Mouse (Mus musculus) lung, embryonic 14.5 days (tissue): Measurements from ENCODE around the gene Gpx2. TPM values are rescaled to one million over a fixed set of nuclear protein-coding genes. Genes with fewer than 3 reads are reported as not detected.
A peak's percentile ranks its signal among the peaks of the same experiment; 100 is the strongest.

Experiments
- ATAC-seq: fragments of 200-750 bp; cut with Nextera tagmentation; 2 replicates; pipeline ENCODE4 v1.8.0; 2017; ENCODE audit warnings: mild to moderate bottlenecking, moderate TSS enrichment, moderate library complexity; ENCODE audit not compliant: insufficient read depth
- DNase-seq: peaks from one replicate; pipeline ENCODE4 v3.0.0-alpha.2; 2015
- H3K27ac ChIP-seq: fragments of 300-500 bp; sonication (generic); 2 replicates; pipeline ENCODE4 v1.5.1; 2014; ENCODE audit warnings: low read depth, mild to moderate bottlenecking, moderate library complexity
- H3K27me3 ChIP-seq: fragments of 300-500 bp; sonication (generic); 2 replicates; pipeline ENCODE4 v1.6.1; 2014; ENCODE audit warnings: low read length, control low read depth; ENCODE audit not compliant: insufficient read depth
- H3K36me3 ChIP-seq: fragments of 300-500 bp; sonication (generic); 2 replicates; pipeline ENCODE4 v1.6.1; 2014; ENCODE audit warnings: control low read depth; ENCODE audit not compliant: insufficient read depth
- H3K4me1 ChIP-seq: fragments of 300-500 bp; sonication (generic); 2 replicates; pipeline ENCODE4 v1.6.1; 2014; ENCODE audit warnings: antibody characterized with exemption, control low read depth; ENCODE audit not compliant: insufficient read depth
- H3K4me2 ChIP-seq: fragments of 300-500 bp; sonication (generic); 2 replicates; pipeline ENCODE4 v1.6.1; 2014; ENCODE audit warnings: mild to moderate bottlenecking
- H3K4me3 ChIP-seq: fragments of 300-500 bp; sonication (generic); 2 replicates; pipeline ENCODE4 v1.5.1; 2014; ENCODE audit warnings: low read depth, low read length
- H3K9ac ChIP-seq: fragments of 300-500 bp; sonication (generic); 2 replicates; pipeline ENCODE4 v1.6.1; 2014
- H3K9me3 ChIP-seq: fragments of 300-500 bp; sonication (generic); 2 replicates; pipeline ENCODE4 v1.6.1; 2016; ENCODE audit warnings: low read depth, low read length, control low read depth
- CTCF ChIP-seq: IDR thresholded peaks from 2 replicates; pipeline ENCODE4 v1.5.1; 2016; ENCODE audit warnings: antibody characterized with exemption, low read depth
- WGBS: fragments of 180-500 bp; shearing (Covaris S2); extraction: QIAGEN DNeasy Blood & Tissue Kit; methylation state at CpG from one replicate; pipeline ENCODE4 v1.1.7; 2014; 5-methylcytosine and 5-hydroxymethylcytosine counted together
- polyA plus RNA-seq: library from polyadenylated mRNA; unstranded; fragments of >200 nt; fragmentation: Nextera tagmentation; extraction: Ambion mirVana; gene quantifications from 2 replicates; pipeline ENCODE4 v1.2.1, GENCODE M21; 2014

The Gpx2 gene
- polyA plus RNA-seq, 1 experiment from 2014 or later = 30.8 TPM

DNA sequence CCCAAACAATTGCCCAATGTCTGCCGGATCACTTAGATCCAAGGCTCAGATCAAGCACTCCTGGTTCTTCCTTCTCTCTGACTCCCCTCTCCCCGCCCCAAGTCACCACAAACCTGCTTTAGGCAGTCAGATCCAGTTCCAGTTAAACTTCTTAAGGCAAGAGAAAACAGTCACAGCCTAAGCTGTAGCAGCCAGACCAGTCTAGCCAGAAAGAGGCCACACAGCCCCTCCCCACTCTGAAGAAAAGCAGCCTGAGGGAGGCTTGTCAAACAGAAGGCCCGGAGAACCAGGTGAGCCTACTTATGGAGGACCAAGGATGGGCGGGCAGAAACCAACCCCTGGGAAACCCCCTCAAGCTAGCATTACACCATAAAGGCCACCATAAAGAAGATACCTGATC is 22.8 kb upstream of the Gpx2 start:
- peak overlapping the region; percentile 35 for H3K4me2 ChIP-seq
- no peaks in the 10 kb centered on the region for H3K27me3 ChIP-seq
- H3K9ac ChIP-seq = no peak overlapping the region
- no peaks in the 10 kb centered on the region for H3K36me3 ChIP-seq
- H3K9me3 ChIP-seq = no peaks in the 10 kb centered on the region
- peak; percentile 80 for DNase-seq
- peaks cover 30% of the 10 kb centered on the region for H3K4me1 ChIP-seq
- peak overlapping the region; percentile 94 for H3K27ac ChIP-seq
- no peak for TF ChIP-seq CTCF
- WGBS = 61% methylated on average over 4 of the region's 4 CpGs
- H3K4me3 ChIP-seq = no peak overlapping the region
- ATAC-seq = peak; percentile 71

DNA sequence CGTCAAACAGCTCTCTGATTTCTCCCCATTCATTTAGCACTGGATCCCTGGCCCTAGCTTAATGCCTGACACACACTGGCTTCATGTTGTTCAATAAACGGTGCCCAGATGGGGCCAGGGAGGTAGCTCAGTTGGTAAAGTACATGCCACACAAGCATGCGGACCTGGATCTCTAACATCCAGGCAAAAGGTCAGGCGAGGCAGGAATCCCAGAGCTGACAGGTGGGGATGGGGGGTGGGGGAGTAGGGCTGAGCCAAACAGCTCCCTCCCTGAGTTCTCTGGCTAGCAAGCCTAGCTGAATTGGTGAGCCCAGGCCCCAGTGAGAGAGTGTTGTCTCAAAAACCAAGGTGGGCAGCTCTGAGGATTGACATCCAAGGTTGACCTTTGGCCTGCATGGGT is 21.8 kb upstream of the Gpx2 start:
- WGBS = 39% methylated on average over 4 of the region's 4 CpGs
- Histone ChIP-seq H3K27ac (peak overlapping the region; percentile 94), H3K4me1 (peaks cover 25% of the 10 kb centered on the region), H3K9ac (no peak overlapping the region), H3K36me3 (no peaks in the 10 kb centered on the region), H3K4me2 (peak overlapping the region; percentile 35), H3K27me3 (no peaks in the 10 kb centered on the region), H3K4me3 (no peak overlapping the region), H3K9me3 (no peaks in the 10 kb centered on the region)
- TF ChIP-seq CTCF = no peak
- ATAC-seq (no peak), DNase-seq (no peak)

DNA sequence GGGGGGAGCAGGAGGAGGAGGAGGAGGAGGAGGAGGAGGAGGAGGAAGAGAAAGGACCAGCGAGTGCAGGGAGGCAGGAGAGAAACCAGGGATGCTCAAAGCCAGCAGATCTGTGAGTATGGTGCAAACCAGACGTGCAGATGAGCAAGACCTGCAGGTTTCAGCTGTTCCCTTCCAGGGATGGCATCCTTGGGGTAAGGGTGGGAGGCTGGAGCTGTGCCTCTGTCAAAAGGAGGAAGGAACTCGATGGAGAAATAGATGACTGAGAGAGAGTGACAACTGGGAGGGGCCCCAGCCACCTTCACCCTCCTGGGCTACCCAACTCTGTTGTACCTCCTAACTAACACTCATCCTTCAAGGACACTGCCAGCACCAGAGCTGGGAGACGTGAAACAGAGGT is 21.4 kb upstream of the Gpx2 start:
- no peak overlapping the region for H3K4me2 ChIP-seq
- no peak for TF ChIP-seq CTCF
- peaks cover 25% of the 10 kb centered on the region for H3K4me1 ChIP-seq
- WGBS = 40% methylated on average over 4 of the region's 4 CpGs
- no peaks in the 10 kb centered on the region for H3K9me3 ChIP-seq
- no peaks in the 10 kb centered on the region for H3K36me3 ChIP-seq
- ATAC-seq (no peak), DNase-seq (no peak)
- peak overlapping the region; percentile 94; the same call in 1 of the 2 replicates for H3K27ac ChIP-seq
- H3K4me3 ChIP-seq = no peak overlapping the region
- H3K9ac ChIP-seq = no peak overlapping the region
- no peaks in the 10 kb centered on the region for H3K27me3 ChIP-seq

DNA sequence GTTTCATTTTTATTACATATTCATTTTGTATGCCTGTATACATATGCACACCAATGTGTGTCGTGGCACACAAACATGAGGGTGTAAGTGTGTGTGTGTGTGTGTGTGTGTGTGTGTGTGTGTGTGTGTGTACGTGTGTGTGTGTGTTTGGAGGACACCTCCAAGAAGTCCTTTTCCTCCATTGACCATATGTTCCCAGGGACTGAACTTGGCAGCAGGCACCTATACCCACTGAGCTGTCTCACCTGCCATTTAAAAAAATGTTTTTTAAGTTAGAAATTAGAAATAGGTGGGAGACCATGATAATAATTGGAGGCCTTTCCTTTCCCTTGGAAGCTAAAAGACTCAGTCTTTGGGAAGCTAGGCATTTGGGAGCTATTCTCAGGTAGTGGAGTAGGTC is 18.8 kb upstream of the Gpx2 start:
- H3K4me2 ChIP-seq = no peak overlapping the region
- no peak for DNase-seq
- H3K27ac ChIP-seq = no peak overlapping the region
- no peaks in the 10 kb centered on the region for H3K27me3 ChIP-seq
- ATAC-seq = no peak
- H3K36me3 ChIP-seq = no peaks in the 10 kb centered on the region
- H3K4me3 ChIP-seq = no peak overlapping the region
- H3K9me3 ChIP-seq = no peaks in the 10 kb centered on the region
- 83% methylated on average over 2 of the region's 2 CpGs for WGBS
- H3K9ac ChIP-seq = no peak overlapping the region
- H3K4me1 ChIP-seq = peaks cover 7% of the 10 kb centered on the region; the same call in 1 of the 2 replicates
- TF ChIP-seq CTCF = no peak

DNA sequence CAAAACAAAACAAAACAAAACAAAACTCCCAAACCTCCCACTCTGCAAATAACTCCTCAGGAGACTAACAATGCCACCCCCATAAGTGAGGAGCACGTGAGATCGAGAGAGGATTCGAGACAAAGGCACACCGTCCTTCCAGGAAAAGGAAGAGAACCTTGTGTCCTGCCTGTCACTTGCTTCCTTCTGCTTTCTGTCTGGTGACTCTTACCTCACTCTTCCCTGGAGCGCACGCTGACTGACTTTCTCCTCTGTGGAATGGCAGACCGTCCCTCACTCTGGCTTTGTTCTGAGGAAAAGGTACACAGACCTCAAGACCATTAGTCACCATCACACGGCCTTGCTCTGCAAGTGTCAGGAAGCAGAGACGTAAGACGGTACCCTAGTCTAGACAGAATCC is 18.2 kb upstream of the Gpx2 start:
- H3K4me1 ChIP-seq = peaks cover 3% of the 10 kb centered on the region; the same call in 1 of the 2 replicates
- H3K9me3 ChIP-seq = no peaks in the 10 kb centered on the region
- 51% methylated on average over 10 of the region's 10 CpGs for whole genome bisulfite sequencing
- DNase-seq = no peak
- no peaks in the 10 kb centered on the region for H3K36me3 ChIP-seq
- no peak overlapping the region for H3K27ac ChIP-seq
- H3K9ac ChIP-seq = no peak overlapping the region
- no peak for TF ChIP-seq CTCF
- no peak overlapping the region for H3K4me3 ChIP-seq
- no peaks in the 10 kb centered on the region for H3K27me3 ChIP-seq
- no peak for ATAC-seq
- no peak overlapping the region for H3K4me2 ChIP-seq

DNA sequence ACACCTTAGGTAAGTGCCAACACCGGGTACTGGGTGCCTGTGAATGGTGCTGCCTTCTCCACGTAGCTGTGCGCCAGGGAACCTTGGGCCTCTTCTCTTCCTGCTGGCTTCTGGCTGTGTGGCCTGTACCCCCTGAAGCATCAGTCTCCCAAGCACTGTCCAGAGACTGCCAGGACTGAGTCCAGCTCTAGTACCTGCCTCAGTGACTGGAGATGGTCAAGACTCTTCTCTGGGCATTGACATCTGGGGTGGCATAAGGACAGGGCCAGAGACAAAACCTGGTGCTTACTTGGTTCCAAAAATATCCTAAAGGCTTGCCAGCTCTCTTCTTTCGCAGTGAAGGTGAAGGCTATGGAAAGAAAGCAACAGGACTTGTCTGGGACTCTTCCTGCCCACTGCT is 15.7 kb upstream of the Gpx2 start:
- Histone ChIP-seq H3K9me3 (no peaks in the 10 kb centered on the region), H3K9ac (no peak overlapping the region), H3K27me3 (no peaks in the 10 kb centered on the region), H3K36me3 (no peaks in the 10 kb centered on the region), H3K4me1 (no peaks in the 10 kb centered on the region), H3K4me2 (no peak overlapping the region), H3K4me3 (no peak overlapping the region), H3K27ac (no peak overlapping the region)
- TF ChIP-seq CTCF = no peak
- DNase-seq (no peak), ATAC-seq (no peak)
- WGBS = 89% methylated on average over 4 of the region's 4 CpGs

DNA sequence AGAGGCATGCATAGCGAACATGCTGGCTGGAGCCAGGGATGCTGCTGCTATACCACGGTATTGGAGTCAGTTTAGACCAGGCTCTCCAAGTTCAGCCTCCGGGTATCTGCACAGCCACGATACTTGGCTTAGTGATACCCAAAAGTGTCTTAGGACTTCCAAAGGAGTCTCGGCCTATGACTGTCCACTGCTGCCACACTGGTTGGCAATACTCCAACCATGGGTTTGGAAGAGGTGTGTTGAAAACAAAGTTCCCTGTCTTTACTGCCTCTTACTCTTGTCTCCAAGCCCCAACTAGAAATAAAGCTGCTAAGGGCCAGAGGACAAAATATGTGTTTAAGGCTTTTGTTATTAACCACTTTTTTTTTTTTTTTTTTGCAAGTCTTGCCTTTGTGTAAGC is 15.1 kb upstream of the Gpx2 start:
- Histone ChIP-seq H3K4me3 (no peak overlapping the region), H3K9me3 (no peaks in the 10 kb centered on the region), H3K4me1 (no peaks in the 10 kb centered on the region), H3K9ac (no peak overlapping the region), H3K36me3 (no peaks in the 10 kb centered on the region), H3K27me3 (no peaks in the 10 kb centered on the region), H3K27ac (no peak overlapping the region), H3K4me2 (no peak overlapping the region)
- WGBS = 78% methylated on average over 5 of the region's 5 CpGs
- no peak for TF ChIP-seq CTCF
- ATAC-seq (no peak), DNase-seq (no peak)

DNA sequence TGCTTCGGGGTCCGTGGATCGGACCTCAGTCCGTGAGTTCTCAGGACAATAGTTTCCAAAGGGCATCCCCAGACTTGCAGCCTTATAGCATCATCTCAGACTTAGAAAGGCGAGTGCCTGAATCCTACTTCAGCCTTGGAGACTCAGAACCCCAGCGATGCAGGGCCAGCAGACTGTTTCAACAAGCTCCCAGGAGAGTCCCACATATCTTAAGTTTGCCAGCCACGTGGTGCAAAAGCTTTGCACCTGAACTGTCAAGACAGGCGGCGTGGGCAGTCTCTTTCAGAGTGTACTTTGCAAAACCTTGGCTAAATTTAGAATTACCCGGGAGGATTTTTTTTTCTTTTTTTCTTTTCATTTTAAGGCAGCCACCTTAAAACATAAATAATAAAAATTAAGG is 12.4 kb upstream of the Gpx2 start:
- TF ChIP-seq CTCF = no peak
- Histone ChIP-seq H3K9me3 (no peaks in the 10 kb centered on the region), H3K36me3 (0 out of 2 replicates have a peak, but pooled peaks cover 2% of the 10 kb centered on the region), H3K27me3 (no peaks in the 10 kb centered on the region), H3K9ac (no peak overlapping the region), H3K27ac (no peak overlapping the region), H3K4me1 (no peaks in the 10 kb centered on the region), H3K4me2 (no peak overlapping the region), H3K4me3 (no peak overlapping the region)
- no peak for ATAC-seq
- WGBS = 68% methylated on average over 10 of the region's 10 CpGs
- no peak for DNase-seq
